Mouse (Mus musculus) layer of hippocampus, adult 11-12 months (tissue): Measurements from ENCODE around the gene Kcnd2.

Source experiments
- DNase-seq: peaks from one replicate; pipeline ENCODE4 v3.0.0; 2022; ENCODE audit warnings: low spot score

The Kcnd2 gene

GRCm38 (mm10) chr6:21424202-21424785, 209.0 kb downstream of the Kcnd2 start:
- DNase-seq = peak; percentile 40

GRCm38 (mm10) chr6:21431120-21431519, 215.8 kb downstream of the Kcnd2 start:
- DNase-seq = no peak

GRCm38 (mm10) chr6:21464719-21465118, 249.4 kb downstream of the Kcnd2 start:
- DNase-seq = no peak

GRCm38 (mm10) chr6:21471891-21472544, 256.7 kb downstream of the Kcnd2 start:
- no peak for DNase-seq

GRCm38 (mm10) chr6:21482714-21483113, 267.4 kb downstream of the Kcnd2 start:
- DNase-seq = no peak

- DNase-seq = no peak
Measured at GRCm38 (mm10) chr6:21488536-21488935, 273.2 kb downstream of the Kcnd2 start.

GRCm38 (mm10) chr6:21502921-21503320, 287.6 kb downstream of the Kcnd2 start:
- DNase-seq = no peak

GRCm38 (mm10) chr6:21510621-21511239, 295.4 kb downstream of the Kcnd2 start:
- no peak for DNase-seq

- DNase-seq = no peak
Measured at GRCm38 (mm10) chr6:21520351-21520750, 305.0 kb downstream of the Kcnd2 start.

- no peak for DNase-seq
Measured at GRCm38 (mm10) chr6:21527489-21528074, 312.3 kb downstream of the Kcnd2 start.

GRCm38 (mm10) chr6:21534009-21534408, 318.7 kb downstream of the Kcnd2 start:
- peak; percentile 13 for DNase-seq

GRCm38 (mm10) chr6:21534820-21535219, 319.5 kb downstream of the Kcnd2 start:
- DNase-seq = peak; percentile 20

GRCm38 (mm10) chr6:21551501-21551900, 336.2 kb downstream of the Kcnd2 start:
- DNase-seq = peak; percentile 19

GRCm38 (mm10) chr6:21570964-21571363, 355.7 kb downstream of the Kcnd2 start:
- no peak for DNase-seq

GRCm38 (mm10) chr6:21590156-21590555, 374.9 kb downstream of the Kcnd2 start:
- DNase-seq = no peak

GRCm38 (mm10) chr6:21597424-21597823, 382.1 kb downstream of the Kcnd2 start:
- no peak for DNase-seq

GRCm38 (mm10) chr6:21609381-21610059, 394.2 kb downstream of the Kcnd2 start:
- no peak for DNase-seq

GRCm38 (mm10) chr6:21629989-21630388, 414.7 kb downstream of the Kcnd2 start:
- no peak for DNase-seq

- DNase-seq = no peak
Measured at GRCm38 (mm10) chr6:21655681-21656080, 440.4 kb downstream of the Kcnd2 start.

GRCm38 (mm10) chr6:21664135-21664534, 448.8 kb downstream of the Kcnd2 start:
- no peak for DNase-seq

- no peak for DNase-seq
Measured at GRCm38 (mm10) chr6:21664638-21665037, 449.3 kb downstream of the Kcnd2 start.

- no peak for DNase-seq
Measured at GRCm38 (mm10) chr6:21684252-21684651, 468.9 kb downstream of the Kcnd2 start.

- DNase-seq = no peak
Measured at GRCm38 (mm10) chr6:21686388-21686787, 471.1 kb downstream of the Kcnd2 start.
